Mouse (Mus musculus) megakaryocyte, embryonic 14.5 days (primary cell): ENCODE measurements around the gene Vps16.

Experiments
- FLI1 ChIP-seq: IDR thresholded peaks from 2 replicates; pipeline ENCODE4 v1.6.1; 2012; ENCODE audit warnings: low read length, inconsistent platforms, mixed read lengths
- GATA1 ChIP-seq: IDR thresholded peaks from 3 replicates; pipeline ENCODE4 v1.6.1; 2012; ENCODE audit warnings: mixed read lengths, low read length, inconsistent platforms, borderline replicate concordance

GRCm38 (mm10) chr2:130454748-130455370 lies 30.7 kb downstream of the Vps16 start:
- TF ChIP-seq GATA1 (no peak), FLI1 (no peak)
